Mouse (Mus musculus): ENCODE measurements around the gene Twist2.

The Twist2 gene

GRCm38 (mm10) chr1:91873572-91874285 is 72.5 kb downstream of the Twist2 start:
- no peak for DNase-seq (ENCODE audit: low read depth in 1 of 2, low spot score in 2 of 2)

GRCm38 (mm10) chr1:91874633-91875032 is 73.4 kb downstream of the Twist2 start:
- no peak for DNase-seq (ENCODE audit: low read depth in 1 of 2, low spot score in 2 of 2)

GRCm38 (mm10) chr1:91875042-91875720 is 73.9 kb downstream of the Twist2 start:
- no peak for DNase-seq (ENCODE audit: low read depth in 1 of 2, low spot score in 2 of 2)

GRCm38 (mm10) chr1:91878696-91879095 is 77.4 kb downstream of the Twist2 start:
- no peak for DNase-seq (ENCODE audit: low read depth in 1 of 2, low spot score in 2 of 2)

- no peak for DNase-seq (ENCODE audit: low read depth in 1 of 2, low spot score in 2 of 2)
These were observed 78.9 kb downstream of the Twist2 start for GRCm38 (mm10) chr1:91880156-91880555.

GRCm38 (mm10) chr1:91880899-91881298 is 79.6 kb downstream of the Twist2 start:
- DNase-seq (ENCODE audit: low read depth in 1 of 2, low spot score in 2 of 2), result no peak

GRCm38 (mm10) chr1:91883115-91883514 is 81.9 kb downstream of the Twist2 start:
- no peak for DNase-seq (ENCODE audit: low read depth in 1 of 2, low spot score in 2 of 2)

GRCm38 (mm10) chr1:91893598-91893997 is 92.3 kb downstream of the Twist2 start:
- no peak for DNase-seq (ENCODE audit: low read depth in 1 of 2, low spot score in 2 of 2)

GRCm38 (mm10) chr1:91894286-91894685 is 93.0 kb downstream of the Twist2 start:
- no peak for DNase-seq (ENCODE audit: low read depth in 1 of 2, low spot score in 2 of 2)

- DNase-seq (ENCODE audit: low read depth in 1 of 2, low spot score in 2 of 2), result no peak
These were observed 95.8 kb downstream of the Twist2 start for GRCm38 (mm10) chr1:91897078-91897477.

All from monocyte, adult 2 months (primary cell).